Mouse (Mus musculus) ES-E14 (cell line): Measurements from ENCODE around the gene Tnpo1. TPM values are rescaled to one million over a fixed set of nuclear protein-coding genes. Genes with fewer than 3 reads are reported as not detected.

Experiments
- DNase-seq: peaks from one replicate; pipeline ENCODE4 v3.0.0-alpha.2; 2013; ENCODE audit warnings: low read depth, low spot score
- H3K27ac ChIP-seq: 2 replicates; pipeline ENCODE4 v1.5.1; 2012; ENCODE audit warnings: low read depth, mild to moderate bottlenecking, low read length, moderate library complexity, mixed read lengths; ENCODE audit not compliant: poor library complexity, insufficient read depth, severe bottlenecking
- H3K36me3 ChIP-seq: 2 replicates; pipeline ENCODE4 v1.6.1; 2012; ENCODE audit warnings: mild to moderate bottlenecking, low read length, moderate library complexity, mixed read lengths; ENCODE audit not compliant: control insufficient read depth, poor library complexity, insufficient read depth, severe bottlenecking
- H3K4me1 ChIP-seq, 2 experiments: fragments of 150-350 bp in 1 of 2; sonication (generic) in 1 of 2; 2 replicates each; pipeline ENCODE4 v1.6.1; 2012; ENCODE audit warnings: low read length in 2 of 2, mild to moderate bottlenecking in 1 of 2, mixed read lengths in 1 of 2; ENCODE audit not compliant: control insufficient read depth in 2 of 2, insufficient read depth in 2 of 2, poor library complexity in 1 of 2
- H3K4me3 ChIP-seq, 2 experiments: fragments of 150-350 bp in 1 of 2; sonication (generic) in 1 of 2; 2 replicates each; pipeline ENCODE4 v1.5.1; 2012; ENCODE audit warnings: low read length in 2 of 2, low read depth in 1 of 2, mild to moderate bottlenecking in 1 of 2, mixed read lengths in 1 of 2; ENCODE audit not compliant: insufficient read depth in 1 of 2, poor library complexity in 1 of 2, severe bottlenecking in 1 of 2
- H3K9ac ChIP-seq: 2 replicates; pipeline ENCODE4 v1.6.1; 2012; ENCODE audit warnings: low read depth, mild to moderate bottlenecking, low read length, mixed read lengths; ENCODE audit not compliant: poor library complexity, insufficient read depth, severe bottlenecking
- H3K9me3 ChIP-seq: fragments of 150-350 bp; sonication (generic); 2 replicates; pipeline ENCODE4 v1.6.1; 2012; ENCODE audit warnings: low read depth, mild to moderate bottlenecking, low read length; ENCODE audit not compliant: control insufficient read depth, insufficient read depth
- CHD2 ChIP-seq: IDR thresholded peaks from 2 replicates; pipeline ENCODE4 v1.6.1; 2014; ENCODE audit warnings: mild to moderate bottlenecking, low read depth, low read length, inconsistent platforms
- HCFC1 ChIP-seq: IDR thresholded peaks from 2 replicates; pipeline ENCODE4 v1.6.1; 2012; ENCODE audit warnings: low read length, inconsistent platforms, borderline replicate concordance; ENCODE audit not compliant: insufficient read depth
- MAFK ChIP-seq: IDR thresholded peaks from 2 replicates; pipeline ENCODE4 v1.6.1; 2014; ENCODE audit warnings: mild to moderate bottlenecking, low read depth, low read length, inconsistent platforms; ENCODE audit not compliant: insufficient read depth
- ZC3H11A ChIP-seq: IDR thresholded peaks from 2 replicates; pipeline ENCODE4 v1.6.1; 2012; ENCODE audit warnings: low read depth, mild to moderate bottlenecking, inconsistent platforms, low read length, borderline replicate concordance
- ZNF384 ChIP-seq: IDR thresholded peaks from 2 replicates; pipeline ENCODE4 v1.6.1; 2012; ENCODE audit warnings: low read depth, low read length, inconsistent platforms
- in situ Hi-C, 2 experiments: fragments of 600-800 bp; cut with MboI; formaldehyde crosslinking; loops; one replicate each; pipeline ENCODE4 v1.15.1; 2025; ENCODE audit warnings: low sequenced_read_pairs in 2 of 2, inconsistent platforms in 1 of 2; ENCODE audit not compliant: unreplicated experiment in 2 of 2
- total RNA-seq: library from RNA; depleted of rRNA; stranded (reverse); fragments of 300-350 nt; gene quantifications from 2 replicates; pipeline ENCODE4 v1.2.3, GENCODE M21; 2012

Tnpo1 gene
- total RNA-seq, 1 experiment, result 148 TPM

DNA sequence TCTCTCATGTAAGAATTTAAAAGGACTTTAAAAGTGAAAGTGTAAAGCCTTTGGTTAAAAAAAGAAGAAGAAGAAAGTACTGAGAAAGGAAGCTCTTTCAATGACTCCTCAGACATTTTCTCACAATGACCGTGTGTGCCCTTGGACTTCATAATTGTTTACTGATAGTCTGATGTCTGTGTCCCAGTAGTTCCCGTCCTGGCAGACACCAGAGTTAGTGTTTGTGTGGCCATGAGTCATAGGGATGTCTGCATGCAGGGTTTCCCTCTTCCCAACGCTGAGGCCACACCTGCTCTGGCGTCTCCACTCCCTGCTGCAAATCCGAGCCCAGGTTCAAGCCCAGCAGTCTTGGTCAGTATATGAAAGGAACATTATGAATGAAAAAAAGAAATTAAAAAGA lies 29.0 kb upstream of the Tnpo1 start:
- no peaks in the 10 kb centered on the region for H3K36me3 ChIP-seq
- H3K27ac ChIP-seq, result no peak overlapping the region
- H3K9ac ChIP-seq, result no peak overlapping the region
- DNase-seq, result no peak
- in situ Hi-C loops, result no loop called here
- H3K9me3 ChIP-seq, result no peaks in the 10 kb centered on the region
- TF ChIP-seq ZNF384, result no peak
- no peak for TF ChIP-seq CHD2
- no peak for TF ChIP-seq MAFK
- TF ChIP-seq HCFC1, result no peak
- TF ChIP-seq ZC3H11A, result no peak
- H3K4me1 ChIP-seq, result peaks cover 2 to 5% of the 10 kb centered on the region in 2 experiments; a peak in 1 of 4 replicates
- no peak overlapping the region for H3K4me3 ChIP-seq

DNA sequence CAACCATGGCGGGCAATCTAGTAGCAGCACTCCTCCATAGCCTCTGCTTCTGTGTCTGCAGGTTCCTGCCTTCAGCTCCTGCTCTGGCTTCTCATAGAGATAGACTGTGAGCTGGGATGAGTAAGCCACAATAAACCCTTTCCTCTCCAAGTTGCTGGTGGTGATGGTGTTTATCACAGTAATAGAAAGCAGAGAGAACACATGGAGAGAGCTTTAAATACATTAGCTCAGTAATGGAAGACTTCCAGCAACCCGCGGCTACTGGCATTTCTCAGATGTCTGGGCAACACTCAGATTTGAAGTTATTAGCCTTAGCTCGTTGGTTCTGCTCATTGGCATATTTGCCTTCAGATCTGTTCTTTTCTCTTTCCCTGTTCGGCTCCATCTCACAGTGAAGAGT lies 27.6 kb upstream of the Tnpo1 start:
- Histone ChIP-seq H3K9me3 (no peaks in the 10 kb centered on the region), H3K4me3 (no peak overlapping the region), H3K36me3 (no peaks in the 10 kb centered on the region), H3K9ac (no peak overlapping the region; the same call in 1 of the 2 replicates), H3K4me1 (peaks cover 4 to 10% of the 10 kb centered on the region in 2 experiments; a peak in 1 of 4 replicates), H3K27ac (no peak overlapping the region)
- in situ Hi-C loops, result no loop called here
- no peak for DNase-seq
- no peak for TF ChIP-seq CHD2
- no peak for TF ChIP-seq ZNF384
- TF ChIP-seq MAFK, result no peak
- no peak for TF ChIP-seq HCFC1
- no peak for TF ChIP-seq ZC3H11A

DNA sequence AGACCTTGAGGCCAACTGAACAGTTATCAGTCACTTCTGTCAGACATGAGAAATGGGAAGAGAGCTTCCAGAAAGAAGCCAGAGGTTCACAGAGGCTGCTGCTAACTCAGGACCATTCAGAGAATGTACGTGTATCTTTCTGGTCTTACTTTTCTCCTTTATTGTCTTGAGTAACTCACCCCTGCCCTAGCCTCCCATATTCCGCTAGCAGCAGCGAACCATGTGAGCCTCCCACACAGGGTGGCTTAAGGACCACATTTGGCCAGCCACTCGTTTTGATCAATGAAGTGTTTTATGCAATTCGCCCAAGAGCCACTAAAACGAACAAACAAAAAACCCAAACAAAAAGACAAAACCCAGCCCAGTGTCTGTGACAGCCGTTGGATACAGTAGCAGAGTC lies 25.8 kb upstream of the Tnpo1 start:
- TF ChIP-seq MAFK (no peak), ZC3H11A (no peak), ZNF384 (no peak), HCFC1 (no peak), CHD2 (no peak)
- Histone ChIP-seq H3K9ac (no peak overlapping the region), H3K4me3 (no peak overlapping the region), H3K9me3 (no peaks in the 10 kb centered on the region), H3K4me1 (peaks cover 4 to 10% of the 10 kb centered on the region in 2 experiments; a peak in 1 of 4 replicates), H3K36me3 (no peaks in the 10 kb centered on the region), H3K27ac (no peak overlapping the region)
- no peak for DNase-seq
- in situ Hi-C loops, result no loop called here

DNA sequence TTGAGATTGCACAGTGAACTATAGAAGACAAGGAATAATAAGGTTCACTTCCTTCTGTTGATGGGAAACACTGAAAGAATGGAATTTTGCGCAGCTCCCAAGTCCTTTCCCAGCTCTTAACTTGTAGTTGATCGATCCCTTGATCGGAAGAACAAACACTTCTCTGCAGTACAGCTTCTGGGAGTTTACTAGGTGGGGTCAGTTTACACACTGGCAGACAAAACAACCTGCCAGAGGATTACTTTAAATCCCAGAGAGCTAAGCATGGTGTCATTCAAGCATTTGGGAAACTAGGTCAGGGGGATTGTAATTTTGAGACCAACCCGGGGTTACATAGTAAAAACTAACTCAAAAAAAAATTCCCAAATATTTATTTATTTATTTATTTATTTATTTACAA lies 22.0 kb upstream of the Tnpo1 start:
- in situ Hi-C loops, result no loop called here

DNA sequence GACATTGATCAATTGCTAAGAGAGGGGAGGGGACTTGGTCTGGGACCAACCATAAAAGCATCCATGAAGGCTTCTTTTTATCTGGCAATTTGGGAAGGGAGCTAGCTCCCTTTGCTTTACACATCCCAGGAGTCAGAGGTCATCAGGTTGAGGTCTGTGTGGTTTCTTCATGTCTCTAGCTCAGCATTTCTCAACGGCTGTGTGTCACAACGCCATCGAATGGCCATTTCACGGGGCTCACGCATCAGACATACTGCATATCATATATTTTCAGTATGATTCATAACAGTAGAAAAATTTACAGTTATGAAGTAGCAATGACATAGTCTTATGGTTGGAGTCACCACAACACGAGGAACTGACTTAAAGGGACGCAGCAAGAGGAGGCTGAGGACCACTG lies 20.2 kb upstream of the Tnpo1 start:
- Histone ChIP-seq H3K4me1 (peaks cover 2 to 4% of the 10 kb centered on the region in 2 experiments; a peak in 1 of 4 replicates), H3K36me3 (no peaks in the 10 kb centered on the region), H3K27ac (no peak overlapping the region), H3K4me3 (no peak overlapping the region), H3K9me3 (no peaks in the 10 kb centered on the region), H3K9ac (no peak overlapping the region)
- DNase-seq, result no peak
- in situ Hi-C loops, result no loop called here
- TF ChIP-seq CHD2 (no peak), MAFK (no peak), ZNF384 (no peak), ZC3H11A (no peak; the same call in 1 of the 2 replicates), HCFC1 (no peak)

More for the DNA sequence above, 22.0 kb upstream of the Tnpo1 start:
- Histone ChIP-seq H3K36me3 (no peaks in the 10 kb centered on the region), H3K9me3 (no peaks in the 10 kb centered on the region), H3K9ac (no peak overlapping the region), H3K4me3 (no peak overlapping the region), H3K27ac (no peak overlapping the region), H3K4me1 (peaks cover 2 to 4% of the 10 kb centered on the region in 2 experiments; a peak in 1 of 4 replicates)
- TF ChIP-seq ZNF384, result no peak
- no peak for TF ChIP-seq CHD2
- no peak for TF ChIP-seq MAFK
- no peak for TF ChIP-seq ZC3H11A
- TF ChIP-seq HCFC1, result no peak
- DNase-seq, result no peak
